In genomic region chr6:29985504-29985903, GRCm38 (mm10) we compare ENCODE assay signal across 8 mouse cellular contexts.
DNase-seq lines count a peak whose midpoint lies in the region; ATAC-seq and TF ChIP-seq lines count a peak whose summit lies in the region.

No protein-coding gene starts in this region.

- peak overlapping the region; percentile 41 for H3K9ac ChIP-seq in CH12.LX (ENCODE audit: insufficient read depth, low read depth)
- H3K9ac ChIP-seq in forebrain, embryonic 12.5 days = peak overlapping the region; percentile 57
- H3K9ac ChIP-seq in liver, embryonic 14.5 days (replicated peaks) = peak overlapping the region; percentile 60

- in situ Hi-C loops in CH12.LX (cut with MboI; ENCODE audit: low pct_ligation_motif_present, low pct_unique_long_range_greater_than_20kb, low sequenced_read_pairs) = no loop called here

- intact Hi-C loops in left cerebral cortex, postnatal 36 days (cut with DNase I) = no loop called here

- no peak for TF ChIP-seq RAD21 in CH12.LX (IDR thresholded peaks at IDR 0.05; ENCODE audit: low read depth, low read length)

- dilution Hi-C loops in CH12.LX (cut with MboI; ENCODE audit: extremely low pct_ligation_motif_present, extremely low pct_unique_long_range_greater_than_20kb, low sequenced_read_pairs) = no loop called here

- H3K4me1 ChIP-seq in heart, embryonic 10.5 days = no peaks in the 10 kb centered on the region
- peaks cover 7 to 11% of the 10 kb centered on the region in 2 experiments for H3K4me1 ChIP-seq in CH12.LX (ENCODE audit: control insufficient read depth in 1 of 2, insufficient read depth in 2 of 2)
- H3K4me1 ChIP-seq in forebrain, embryonic 12.5 days = peaks cover 9% of the 10 kb centered on the region
- peaks cover 10 to 23% of the 10 kb centered on the region in 2 experiments for H3K4me1 ChIP-seq in liver, embryonic 14.5 days (replicated peaks; ENCODE audit: control insufficient read depth in 2 of 2, insufficient read depth in 2 of 2, low read length in 1 of 2)

- TF ChIP-seq CTCF in CH12.LX (conservative IDR thresholded peaks at IDR 0.05 in 1 of 2, IDR thresholded peaks at IDR 0.05 in 1 of 2; ENCODE audit: low read depth in 2 of 2, low read length in 2 of 2) = no peak
- TF ChIP-seq CTCF in liver, embryonic 14.5 days (IDR thresholded peaks at IDR 0.05; ENCODE audit: low read depth) = no peak

- 1% methylated on average over 14 of the region's 14 CpGs for WGBS in heart, embryonic 10.5 days
- under 1% methylated on average over 14 of the region's 14 CpGs for WGBS in forebrain, embryonic 12.5 days
- 2% methylated on average over 14 of the region's 14 CpGs for WGBS in liver, embryonic 14.5 days (ENCODE audit: insufficient replicate concordance)

- DNase-seq in heart, embryonic 10.5 days (ENCODE audit: low spot score) = no peak
- no peak for DNase-seq in heart, adult 9 months (ENCODE audit: low spot score in 2 of 2)
- DNase-seq in CH12.LX (ENCODE audit: extremely low read depth) = no peak
- peak in 1 of 3 experiments; percentile 13 for DNase-seq in liver, embryonic 14.5 days (ENCODE audit: low read depth in 3 of 3, low spot score in 3 of 3)
- DNase-seq in retina, embryonic 14.5 days (ENCODE audit: low spot score) = no peak
- DNase-seq in left cerebral cortex, postnatal 36 days (ENCODE audit: low spot score in 2 of 2) = no peak
- no peak for DNase-seq in retina, postnatal 1 day

- no peak for TF ChIP-seq POLR2A in CH12.LX (IDR thresholded peaks at IDR 0.05; ENCODE audit: low read depth, low read length)

- no peak for ATAC-seq in forebrain, embryonic 12.5 days (ENCODE audit: low FRiP score)
- ATAC-seq in liver, embryonic 14.5 days (ENCODE audit: insufficient read depth) = peak; percentile 40; the same call in 1 of the 2 replicates

- H3K4me2 ChIP-seq in CH12.LX (ENCODE audit: insufficient read depth, low read depth, poor library complexity, severe bottlenecking) = peak overlapping the region; percentile 63
- H3K4me2 ChIP-seq in forebrain, embryonic 12.5 days = peak overlapping the region; percentile 87
- H3K4me2 ChIP-seq in liver, embryonic 14.5 days (ENCODE audit: low read depth) = peak overlapping the region; percentile 89

- no peaks in the 10 kb centered on the region for H3K36me3 ChIP-seq in heart, embryonic 10.5 days
- H3K36me3 ChIP-seq in CH12.LX (replicated peaks in 1 of 2; ENCODE audit: control insufficient read depth in 1 of 2, insufficient read depth in 1 of 2, low read length in 1 of 2) = no peaks in the 10 kb centered on the region
- no peaks in the 10 kb centered on the region for H3K36me3 ChIP-seq in forebrain, embryonic 12.5 days (replicated peaks)
- H3K36me3 ChIP-seq in liver, embryonic 14.5 days (replicated peaks; ENCODE audit: control insufficient read depth, insufficient read depth, low read depth) = no peaks in the 10 kb centered on the region

- H3K27me3 ChIP-seq in heart, embryonic 10.5 days (ENCODE audit: insufficient read depth, poor library complexity, severe bottlenecking) = peaks cover 16% of the 10 kb centered on the region; the same call in 1 of the 2 replicates
- H3K27me3 ChIP-seq in CH12.LX (replicated peaks) = peaks cover 3% of the 10 kb centered on the region
- peaks cover 18% of the 10 kb centered on the region for H3K27me3 ChIP-seq in forebrain, embryonic 12.5 days
- H3K27me3 ChIP-seq in liver, embryonic 14.5 days (ENCODE audit: control insufficient read depth, insufficient read depth, low read length) = no peaks in the 10 kb centered on the region

- TF ChIP-seq EP300 in CH12.LX (IDR thresholded peaks at IDR 0.05; ENCODE audit: low read length) = no peak
- TF ChIP-seq EP300 in liver, embryonic 14.5 days (IDR thresholded peaks at IDR 0.05; ENCODE audit: low read depth) = no peak

- H3K79me2 ChIP-seq in CH12.LX (replicated peaks; ENCODE audit: control insufficient read depth, extremely low read depth, insufficient read depth, poor library complexity, severe bottlenecking) = no peaks in the 10 kb centered on the region

- peak overlapping the region; percentile 67 for H3K4me3 ChIP-seq in heart, embryonic 10.5 days
- H3K4me3 ChIP-seq in CH12.LX (replicated peaks in 1 of 3; ENCODE audit: low read depth in 2 of 3, low read length in 2 of 3, poor library complexity in 1 of 3) = peak overlapping the region; percentile 10 to 63 (median 54)
- H3K4me3 ChIP-seq in forebrain, embryonic 12.5 days (replicated peaks) = peak overlapping the region; percentile 56
- H3K4me3 ChIP-seq in liver, embryonic 14.5 days (ENCODE audit: insufficient read depth in 1 of 2, low read depth in 2 of 2, low read length in 2 of 2) = peak overlapping the region; percentile 54

- no peaks in the 10 kb centered on the region for H3K9me3 ChIP-seq in heart, embryonic 10.5 days
- peaks cover 3% of the 10 kb centered on the region for H3K9me3 ChIP-seq in CH12.LX (replicated peaks; ENCODE audit: low read length)
- no peaks in the 10 kb centered on the region for H3K9me3 ChIP-seq in forebrain, embryonic 12.5 days
- H3K9me3 ChIP-seq in liver, embryonic 14.5 days (ENCODE audit: control insufficient read depth, low read length) = no peaks in the 10 kb centered on the region

- H3K27ac ChIP-seq in heart, embryonic 10.5 days = peak overlapping the region; percentile 82
- no peak overlapping the region for H3K27ac ChIP-seq in CH12.LX (ENCODE audit: insufficient read depth, low read depth)
- H3K27ac ChIP-seq in forebrain, embryonic 12.5 days = no peak overlapping the region
- peak overlapping the region; percentile 19 for H3K27ac ChIP-seq in liver, embryonic 14.5 days

TF ChIP-seq in CH12.LX, 34 proteins besides CTCF, POLR2A, EP300 and RAD21:
- TF ChIP-seq UBTF (IDR thresholded peaks at IDR 0.05; ENCODE audit: low read depth, low read length) (0 out of 2 replicates have a peak, but pooled peaks have one; percentile 4), MAX (IDR thresholded peaks at IDR 0.05; ENCODE audit: low read length) (no peak), ZMIZ1 (IDR thresholded peaks at IDR 0.05; ENCODE audit: low read depth, low read length) (no peak), MAFK (IDR thresholded peaks at IDR 0.05; ENCODE audit: insufficient replicate concordance, low read length) (no peak), NELFE (IDR thresholded peaks at IDR 0.05; ENCODE audit: low read depth, low read length) (no peak), ZC3H11A (IDR thresholded peaks at IDR 0.05; ENCODE audit: low read depth, low read length) (no peak)
TF ChIP-seq in CH12.LX: peak in this region for 1.

Comparison
In these comparisons a context has a peak if more than half of its experiments do, and no peak if none do; other contexts are left out.
1. H3K27ac ChIP-seq: peak in heart, embryonic 10.5 days (single experiment) and liver, embryonic 14.5 days (single experiment); none in CH12.LX (single experiment) and forebrain, embryonic 12.5 days (single experiment).
2. Peak in every context shown above with its lines, with median percentiles within 50 percentile points of each other: H3K4me3 ChIP-seq, H3K4me2 ChIP-seq and H3K9ac ChIP-seq.